Mouse (Mus musculus): Measurements from ENCODE around the gene Scgb1b27.
"Not testable (repeated sequence)": the region's sequence is repeated elsewhere in the genome, so short reads cannot be mapped to it uniquely, and the experiment has no call there.

The Scgb1b27 gene

DNA sequence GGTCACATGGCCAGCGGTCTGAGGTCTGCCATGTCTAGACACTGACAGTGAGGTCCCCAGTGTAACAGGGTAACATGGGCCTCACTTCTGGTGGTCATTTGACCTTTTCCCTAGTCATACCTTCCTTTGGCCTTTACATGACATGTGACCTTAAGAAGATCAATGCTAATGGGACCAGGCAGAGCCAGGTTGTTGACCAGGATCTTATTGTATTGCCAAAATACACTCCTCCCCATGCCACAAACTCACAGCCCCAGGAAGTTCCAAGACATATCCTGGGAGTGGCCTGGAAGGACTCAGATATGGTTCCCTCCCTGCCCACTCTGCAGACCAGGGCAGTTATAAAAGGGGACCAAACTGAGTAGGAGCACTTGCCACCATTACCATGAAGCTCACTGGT, at the start of gene Scgb1b27:
Gene Scgb1b27 (plus strand): TSS at position 301 of the 400 bp plus-strand sequence.
- DNase-seq (ENCODE audit: low read depth, low spot score): not testable (repeated sequence)

- DNase-seq (ENCODE audit: low read depth, low spot score): not testable (repeated sequence)
These were observed 39.0 kb upstream of the Scgb1b27 start for GRCm38 (mm10) chr7:33982281-33982680.

GRCm38 (mm10) chr7:34013842-34014241, 7.4 kb upstream of the Scgb1b27 start, which contains the start of gene Scgb2b27:
Scgb2b27 (minus strand) TSS chr7:34013942.
- DNase-seq (ENCODE audit: low read depth, low spot score): no peak

DNA sequence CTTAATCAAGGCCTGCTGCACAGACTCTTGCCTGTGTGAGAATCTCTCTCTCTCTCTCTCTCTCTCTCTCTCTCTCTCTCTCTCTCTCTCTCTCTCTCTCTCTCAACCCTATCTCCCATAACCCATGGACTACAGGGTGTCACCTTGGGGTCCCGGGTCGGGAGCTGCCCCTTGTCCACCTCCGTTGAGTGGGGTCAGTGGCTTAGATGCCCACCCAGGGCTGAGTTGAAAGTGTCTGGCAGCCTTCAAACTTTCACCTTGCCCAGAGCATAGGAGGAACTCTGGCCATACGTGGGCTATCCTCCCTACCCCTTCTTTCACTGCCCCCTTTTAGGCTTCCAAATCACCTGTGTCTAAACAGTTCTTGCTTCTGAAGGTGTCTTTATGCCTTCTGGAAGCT, 4.4 kb downstream of the Scgb1b27 start:
- no peak for DNase-seq (ENCODE audit: low read depth, low spot score)

DNA sequence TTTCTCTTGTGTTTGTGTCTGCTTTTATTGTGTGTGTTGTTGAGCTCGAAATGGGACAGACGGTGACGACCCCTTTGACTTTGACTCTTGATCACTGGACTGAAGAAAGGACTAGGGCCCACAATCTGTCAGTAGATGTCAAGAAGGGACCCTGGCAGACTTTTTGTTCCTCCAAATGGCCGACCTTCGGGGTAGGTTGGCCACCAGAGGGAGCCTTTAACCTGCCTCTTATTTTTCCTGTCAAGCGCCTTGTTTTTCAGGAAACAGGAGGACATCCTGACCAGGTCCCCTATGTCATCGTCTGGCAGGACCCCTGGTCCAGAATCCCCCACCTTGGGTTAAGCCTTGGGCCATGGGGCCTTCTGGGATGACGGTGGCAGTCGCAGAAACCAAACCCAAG, 5.9 kb downstream of the Scgb1b27 start:
- not testable (repeated sequence) for DNase-seq (ENCODE audit: low read depth, low spot score)

GRCm38 (mm10) chr7:34030026-34030425, 8.7 kb downstream of the Scgb1b27 start:
- no peak for DNase-seq (ENCODE audit: low read depth, low spot score)

GRCm38 (mm10) chr7:34034579-34034978, 13.3 kb downstream of the Scgb1b27 start:
- DNase-seq (ENCODE audit: low read depth, low spot score): not testable (repeated sequence)

- not testable (repeated sequence) for DNase-seq (ENCODE audit: low read depth, low spot score)
These were observed 15.0 kb downstream of the Scgb1b27 start for GRCm38 (mm10) chr7:34036076-34036815.

DNA sequence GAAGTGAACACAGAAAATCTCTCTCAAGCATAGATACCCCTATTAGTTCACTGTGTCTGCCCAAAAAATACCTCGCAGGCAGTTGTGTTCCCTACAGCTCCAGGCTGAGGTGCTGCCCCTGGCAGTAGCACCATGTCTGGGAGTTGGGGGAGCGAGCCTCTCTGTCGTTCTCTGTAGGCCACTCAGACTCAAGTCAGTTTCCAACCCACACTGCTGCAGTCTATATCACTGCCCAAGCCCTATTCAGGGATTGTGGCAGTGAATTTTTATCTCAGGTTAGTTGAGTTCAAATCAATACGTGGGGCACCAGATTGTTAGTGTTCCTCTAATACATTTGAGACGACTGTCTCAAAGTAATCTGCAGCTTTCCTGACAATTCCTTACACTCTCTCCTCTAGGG, 46.8 kb downstream of the Scgb1b27 start:
- DNase-seq (ENCODE audit: low read depth, low spot score): not testable (repeated sequence)

All from CD4-positive helper T cell, adult 2 months (primary cell).